Mouse (Mus musculus) intestine, postnatal 0 days (tissue): Measurements from ENCODE around the gene Vps13c. TPM values are rescaled to one million over a fixed set of nuclear protein-coding genes. Genes with fewer than 3 reads are reported as not detected.

Experiments used
- ATAC-seq: fragments of 200-750 bp; cut with Nextera tagmentation; 2 replicates; pipeline ENCODE4 v1.8.0; 2017; ENCODE audit warnings: mild to moderate bottlenecking, moderate TSS enrichment, moderate library complexity
- H3K27ac ChIP-seq: fragments of 300-500 bp; sonication (generic); 2 replicates; pipeline ENCODE4 v1.5.1; 2014; ENCODE audit warnings: mild to moderate bottlenecking, low read depth, low read length, moderate library complexity
- H3K27me3 ChIP-seq: fragments of 300-500 bp; sonication (generic); replicated peaks from 2 replicates; pipeline ENCODE4 v1.6.1; 2014; ENCODE audit warnings: low read length, mixed read lengths; ENCODE audit not compliant: control insufficient read depth, insufficient read depth
- H3K36me3 ChIP-seq: fragments of 300-500 bp; sonication (generic); 2 replicates; pipeline ENCODE4 v1.6.1; 2014; ENCODE audit warnings: mild to moderate bottlenecking, moderate library complexity; ENCODE audit not compliant: control insufficient read depth, insufficient read depth
- H3K4me1 ChIP-seq: fragments of 300-500 bp; sonication (generic); replicated peaks from 2 replicates; pipeline ENCODE4 v1.6.1; 2014; ENCODE audit warnings: antibody characterized with exemption, low read length, mixed read lengths; ENCODE audit not compliant: control insufficient read depth, insufficient read depth
- H3K4me2 ChIP-seq: fragments of 300-500 bp; sonication (generic); replicated peaks from 2 replicates; pipeline ENCODE4 v1.6.1; 2014; ENCODE audit warnings: low read depth, mild to moderate bottlenecking, moderate library complexity
- H3K4me3 ChIP-seq: fragments of 300-500 bp; sonication (generic); 2 replicates; pipeline ENCODE4 v1.5.1; 2014; ENCODE audit warnings: low read depth, low read length
- H3K9ac ChIP-seq: fragments of 300-500 bp; sonication (generic); 2 replicates; pipeline ENCODE4 v1.6.1; 2014; ENCODE audit warnings: mild to moderate bottlenecking, low read depth, low read length
- H3K9me3 ChIP-seq: fragments of 300-500 bp; sonication (generic); 2 replicates; pipeline ENCODE4 v1.6.1; 2016; ENCODE audit warnings: mixed run types; ENCODE audit not compliant: control insufficient read depth
- CTCF ChIP-seq: sonication (generic); IDR thresholded peaks from 2 replicates; pipeline ENCODE4 v1.5.1; 2016; ENCODE audit warnings: low read depth, mild to moderate bottlenecking, control low read depth, antibody characterized with exemption, moderate library complexity
- WGBS: fragments of 180-500 bp; shearing (Covaris S2); extraction: QIAGEN DNeasy Blood & Tissue Kit; methylation state at CpG from one replicate; pipeline ENCODE4 v1.1.7; 2014; 5-methylcytosine and 5-hydroxymethylcytosine counted together
- polyA plus RNA-seq: library from polyadenylated mRNA; unstranded; fragments of >200 nt; fragmentation: Nextera tagmentation; extraction: Ambion mirVana; gene quantifications from 2 replicates; pipeline ENCODE4 v1.2.1, GENCODE M21; 2015

The Vps13c gene
- polyA plus RNA-seq, 1 experiment from 2014 or later: 2.6 TPM

GRCm38 (mm10) chr9:67961953-67962352, 121.8 kb downstream of the Vps13c start:
- no peak overlapping the region; the same call in 1 of the 2 replicates for H3K27ac ChIP-seq
- 58% methylated on average over 5 of the region's 5 CpGs for WGBS
- peak overlapping the region; percentile 43 for H3K4me2 ChIP-seq
- H3K9me3 ChIP-seq: no peaks in the 10 kb centered on the region
- TF ChIP-seq CTCF: no peak
- no peaks in the 10 kb centered on the region for H3K27me3 ChIP-seq
- H3K9ac ChIP-seq: no peak overlapping the region
- H3K4me1 ChIP-seq: 0 out of 2 replicates have a peak, but pooled peaks cover 3% of the 10 kb centered on the region
- H3K4me3 ChIP-seq: no peak overlapping the region
- ATAC-seq: no peak
- H3K36me3 ChIP-seq: peaks cover 12% of the 10 kb centered on the region

DNA sequence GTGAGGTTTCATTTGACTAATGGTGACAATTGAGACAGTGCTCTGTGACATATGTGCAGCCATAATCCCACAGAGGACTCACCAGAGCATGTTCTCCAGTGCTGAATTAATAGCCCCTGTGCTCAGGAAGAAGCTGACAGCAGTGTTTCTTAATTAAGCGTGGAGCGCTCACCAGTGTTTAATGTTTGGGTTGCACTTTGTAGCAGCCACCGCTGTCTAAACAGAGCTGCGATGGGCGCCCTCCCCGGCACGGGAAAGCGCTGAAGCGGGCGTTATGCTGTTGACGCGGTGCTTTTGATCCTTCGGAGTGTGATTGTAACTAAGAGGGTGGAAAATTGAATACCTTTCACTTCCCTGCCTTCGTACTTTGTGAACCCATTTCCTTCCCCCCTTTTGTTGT, 125.7 kb downstream of the Vps13c start:
- 0 out of 2 replicates have a peak, but pooled peaks cover 3% of the 10 kb centered on the region for H3K4me1 ChIP-seq
- H3K27me3 ChIP-seq: no peaks in the 10 kb centered on the region
- no peak overlapping the region for H3K9ac ChIP-seq
- TF ChIP-seq CTCF: no peak
- peaks cover 31% of the 10 kb centered on the region for H3K36me3 ChIP-seq
- no peaks in the 10 kb centered on the region for H3K9me3 ChIP-seq
- ATAC-seq: no peak
- H3K4me2 ChIP-seq: no peak overlapping the region
- no peak overlapping the region for H3K27ac ChIP-seq
- WGBS: 71% methylated on average over 14 of the region's 14 CpGs
- H3K4me3 ChIP-seq: no peak overlapping the region

DNA sequence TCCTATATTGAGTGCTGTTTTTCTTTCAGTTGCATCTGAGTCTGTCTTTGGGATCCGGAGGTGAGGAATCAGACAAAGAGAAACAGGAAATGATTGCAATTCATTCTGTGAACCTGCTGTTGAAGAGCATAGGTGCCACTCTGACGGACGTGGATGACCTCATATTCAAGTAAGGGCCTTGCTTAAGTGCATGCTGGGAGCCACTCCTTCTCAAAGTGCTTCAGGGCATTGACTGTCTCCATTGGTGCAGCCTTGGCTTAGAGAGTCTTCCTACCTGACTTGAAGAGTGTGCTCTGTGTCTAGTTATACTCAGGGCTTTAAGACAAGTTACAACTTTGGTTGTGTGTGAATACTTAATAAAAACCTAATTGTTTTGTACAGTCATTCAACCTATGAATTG, 126.8 kb downstream of the Vps13c start:
- H3K36me3 ChIP-seq: peaks cover 36% of the 10 kb centered on the region
- no peaks in the 10 kb centered on the region for H3K27me3 ChIP-seq
- H3K9ac ChIP-seq: no peak overlapping the region
- no peak overlapping the region for H3K4me3 ChIP-seq
- H3K4me2 ChIP-seq: no peak overlapping the region
- H3K9me3 ChIP-seq: no peaks in the 10 kb centered on the region
- 70% methylated on average over 3 of the region's 3 CpGs for WGBS
- no peak for TF ChIP-seq CTCF
- no peak for ATAC-seq
- 0 out of 2 replicates have a peak, but pooled peaks cover 3% of the 10 kb centered on the region for H3K4me1 ChIP-seq
- no peak overlapping the region for H3K27ac ChIP-seq

DNA sequence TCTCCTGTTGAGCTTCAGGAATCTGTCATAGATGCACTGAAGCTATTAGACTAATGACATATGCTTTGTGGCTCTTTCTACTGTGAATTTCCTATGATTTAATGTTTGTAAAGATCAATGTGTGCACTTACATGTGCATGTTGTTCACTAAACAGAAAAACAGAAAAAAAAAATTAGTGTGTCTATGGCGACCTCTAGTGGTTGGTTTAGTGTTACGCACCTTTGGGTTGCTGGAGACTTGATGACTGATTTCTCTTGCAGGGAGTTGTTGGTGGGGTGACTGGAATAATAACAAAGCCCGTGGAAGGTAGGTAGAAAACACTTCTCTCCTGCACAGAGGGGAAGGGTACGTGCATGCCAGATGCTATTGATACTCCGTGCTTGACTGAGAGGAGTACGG, 133.3 kb downstream of the Vps13c start:
- WGBS: 29% methylated on average over 6 of the region's 6 CpGs
- Histone ChIP-seq H3K27me3 (no peaks in the 10 kb centered on the region), H3K9me3 (no peaks in the 10 kb centered on the region), H3K27ac (no peak overlapping the region), H3K4me1 (no peaks in the 10 kb centered on the region), H3K36me3 (peaks cover 28% of the 10 kb centered on the region), H3K4me2 (no peak overlapping the region), H3K4me3 (no peak overlapping the region), H3K9ac (no peak overlapping the region)
- ATAC-seq: no peak
- peak; percentile 78 for TF ChIP-seq CTCF

- peaks cover 22% of the 10 kb centered on the region for H3K36me3 ChIP-seq
- no peaks in the 10 kb centered on the region for H3K27me3 ChIP-seq
- no peak overlapping the region for H3K4me3 ChIP-seq
- no peaks in the 10 kb centered on the region for H3K4me1 ChIP-seq
- WGBS: 92% methylated on average over 9 of the region's 9 CpGs
- H3K27ac ChIP-seq: no peak overlapping the region
- H3K9me3 ChIP-seq: no peaks in the 10 kb centered on the region
- no peak overlapping the region for H3K9ac ChIP-seq
- no peak for TF ChIP-seq CTCF
- ATAC-seq: no peak
- H3K4me2 ChIP-seq: no peak overlapping the region
Measured at GRCm38 (mm10) chr9:67975491-67975890, 135.3 kb downstream of the Vps13c start.

DNA sequence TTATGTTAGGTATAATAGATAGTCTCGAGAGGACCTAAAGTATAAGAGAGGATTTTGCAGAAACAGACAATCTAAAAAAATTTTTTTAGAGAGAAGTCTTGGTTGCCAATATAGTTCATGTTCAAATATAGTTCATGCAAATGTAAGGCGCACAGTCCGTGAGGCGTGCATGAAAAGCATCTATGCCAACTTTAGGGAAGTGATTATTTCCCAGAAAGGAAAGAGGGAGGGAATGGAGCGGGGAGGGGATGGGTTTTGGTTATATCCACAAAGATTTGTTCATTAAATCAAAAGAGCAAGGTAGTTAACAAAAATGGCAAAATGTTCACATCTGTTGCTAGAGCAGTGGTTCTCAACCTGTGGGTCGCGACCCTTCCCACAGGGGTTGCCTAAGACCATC, 166.4 kb downstream of the Vps13c start:
- no peak overlapping the region for H3K4me3 ChIP-seq
- H3K4me2 ChIP-seq: no peak overlapping the region
- H3K4me1 ChIP-seq: no peaks in the 10 kb centered on the region
- H3K27me3 ChIP-seq: no peaks in the 10 kb centered on the region
- H3K36me3 ChIP-seq: no peaks in the 10 kb centered on the region
- no peak overlapping the region for H3K9ac ChIP-seq
- H3K27ac ChIP-seq: no peak overlapping the region
- no peak for TF ChIP-seq CTCF
- no peaks in the 10 kb centered on the region for H3K9me3 ChIP-seq
- ATAC-seq: no peak
- WGBS: 92% methylated on average over 7 of the region's 7 CpGs

DNA sequence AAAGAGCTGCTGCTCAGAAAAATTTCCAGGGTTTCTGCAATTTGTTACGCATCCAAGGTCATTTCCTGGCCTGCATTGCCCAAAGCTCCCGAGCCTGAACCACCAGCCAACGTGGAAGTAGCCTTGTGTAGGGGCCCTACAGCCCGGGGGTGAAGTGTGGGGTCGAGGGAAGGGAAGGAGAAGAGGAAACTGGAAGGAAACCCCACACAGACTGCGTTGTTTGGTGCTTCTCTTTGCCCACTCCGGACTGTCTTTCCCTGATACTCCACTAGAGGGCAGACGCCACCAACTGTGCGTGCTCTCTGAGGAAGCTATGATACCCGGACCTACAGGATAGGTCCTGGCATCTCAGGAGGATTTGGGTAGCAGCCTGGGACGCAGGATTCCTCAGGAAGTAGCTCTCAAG, 174.8 kb downstream of the Vps13c start:
- no peak overlapping the region for H3K4me2 ChIP-seq
- ATAC-seq: no peak
- no peaks in the 10 kb centered on the region for H3K36me3 ChIP-seq
- TF ChIP-seq CTCF: peak; percentile 98
- no peak overlapping the region for H3K4me3 ChIP-seq
- no peaks in the 10 kb centered on the region; the same call in 1 of the 2 replicates for H3K27me3 ChIP-seq
- H3K9me3 ChIP-seq: no peaks in the 10 kb centered on the region
- no peak overlapping the region for H3K9ac ChIP-seq
- no peaks in the 10 kb centered on the region for H3K4me1 ChIP-seq
- no peak overlapping the region for H3K27ac ChIP-seq
- WGBS: 9% methylated on average over 11 of the region's 11 CpGs
